ENCODE assay signal across 32 mouse cellular contexts in the genomic region with DNA sequence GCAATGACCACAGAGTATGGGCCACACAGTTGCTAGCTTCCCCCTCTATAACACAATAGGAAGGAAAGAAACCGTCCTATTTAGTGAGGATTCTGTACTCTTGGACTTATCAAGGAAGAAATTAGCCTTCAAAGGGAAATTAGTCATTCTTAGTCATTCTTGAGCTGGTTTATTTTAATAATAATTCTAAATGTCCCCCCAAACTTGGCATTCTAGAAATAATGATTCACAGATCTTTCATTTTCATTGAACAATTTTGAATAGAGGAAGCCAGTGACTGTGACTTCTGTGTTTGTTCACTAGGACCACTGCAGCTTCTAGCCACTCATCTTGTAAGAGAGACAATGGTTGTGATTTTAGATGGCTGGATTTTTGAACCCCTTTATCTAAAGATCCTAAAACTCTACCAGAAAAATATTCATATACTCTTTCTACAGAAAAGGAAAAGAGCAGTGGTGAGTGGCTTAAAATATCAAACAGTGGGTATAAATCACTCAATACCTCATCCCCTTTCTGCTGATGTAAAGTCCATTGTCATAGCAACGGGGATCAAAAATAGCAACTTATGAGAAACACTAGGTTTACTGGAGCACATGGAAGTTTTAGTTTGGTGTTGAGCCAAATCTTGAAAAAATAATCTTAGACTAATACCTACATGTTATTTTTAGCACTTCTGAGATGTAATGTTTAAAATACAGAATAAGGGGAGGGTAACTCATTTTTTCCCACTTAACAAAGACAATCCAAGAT.
DNase-seq lines count a peak whose midpoint lies in the region; ATAC-seq and TF ChIP-seq lines count a peak whose summit lies in the region.
"Had no signal": no experiment of that assay in that cellular context is flagged by ENCODE, and none has a peak within 500 bp of the region (broad histone marks: within the 10 kb centered on the region; RNA-seq: fewer than 3 reads in every experiment).

No protein-coding gene starts in this region.

- DNase-seq in embryonic facial prominence, embryonic 14.5 days (ENCODE audit: low spot score), result peak; percentile 25
- DNase-seq in embryonic facial prominence, embryonic 10.5 days (ENCODE audit: low spot score), result no peak
- no peak for DNase-seq in left cerebral cortex, adult 2 months (ENCODE audit: extremely low spot score in 1 of 2, low spot score in 2 of 2)
- DNase-seq in left cerebral cortex, adult 8-10 months (ENCODE audit: low spot score in 2 of 2), result no peak
- DNase-seq in Muller cell, postnatal 12 days (ENCODE audit: inconsistent ontology term), result peak; percentile 59
- peak; percentile 48 for DNase-seq in telencephalon, adult 2 months (ENCODE audit: low read depth, low spot score)
- DNase-seq in cerebellum, postnatal 25 days, result no peak
- DNase-seq: adrenal gland, adult 2 months; cerebellum, adult 11 months; cerebellum, adult 9-10 months; embryo, embryonic 11 days; gastrocnemius, postnatal 25 days; heart, adult 11 months; heart, postnatal 36 days; kidney, adult 2 months; layer of hippocampus, postnatal 36 days; lung, postnatal 4 days; right cerebral cortex, postnatal 4 days had no signal

- no peak for ATAC-seq in embryonic facial prominence, embryonic 14.5 days (ENCODE audit: low read depth)
- ATAC-seq: activated CD4-positive, CD25-positive, alpha-beta regulatory T cell, adult 4 months; hindbrain, postnatal 0 days; intestine, embryonic 15.5 days had no signal

- no peaks in the 10 kb centered on the region for H3K4me1 ChIP-seq in embryonic facial prominence, embryonic 14.5 days (ENCODE audit: control insufficient read depth, insufficient read depth, low read length)
- no peaks in the 10 kb centered on the region for H3K4me1 ChIP-seq in embryonic facial prominence, embryonic 10.5 days
- H3K4me1 ChIP-seq: embryonic facial prominence, embryonic 13.5 days; forebrain, embryonic 12.5 days; heart, embryonic 10.5 days; hindbrain, embryonic 12.5 days; intestine, embryonic 15.5 days; limb, embryonic 12.5 days; midbrain, embryonic 12.5 days; neural tube, embryonic 13.5 days had no signal

- H3K36me3 ChIP-seq in embryonic facial prominence, embryonic 14.5 days (ENCODE audit: control insufficient read depth, insufficient read depth, low read length), result no peaks in the 10 kb centered on the region
- no peaks in the 10 kb centered on the region for H3K36me3 ChIP-seq in embryonic facial prominence, embryonic 10.5 days (replicated peaks)
- H3K36me3 ChIP-seq: embryonic facial prominence, embryonic 13.5 days; forebrain, embryonic 12.5 days; heart, embryonic 10.5 days; heart, embryonic 15.5 days; hindbrain, embryonic 12.5 days; intestine, embryonic 15.5 days; limb, embryonic 12.5 days; midbrain, embryonic 12.5 days; neural tube, embryonic 13.5 days had no signal

- no peak overlapping the region for H3K27ac ChIP-seq in embryonic facial prominence, embryonic 14.5 days (replicated peaks; ENCODE audit: low read depth, low read length)
- H3K27ac ChIP-seq in embryonic facial prominence, embryonic 10.5 days (replicated peaks), result no peak overlapping the region
- H3K27ac ChIP-seq in left cerebral cortex, adult 2 months, result peak overlapping the region; percentile 56
- H3K27ac ChIP-seq: embryonic facial prominence, embryonic 13.5 days; forebrain, embryonic 12.5 days; heart, embryonic 10.5 days; heart, embryonic 15.5 days; hindbrain, embryonic 12.5 days; hindbrain, postnatal 0 days; intestine, embryonic 15.5 days; kidney, postnatal 0 days; limb, embryonic 12.5 days; midbrain, embryonic 12.5 days; neural tube, embryonic 13.5 days had no signal

- H3K9me3 ChIP-seq in embryonic facial prominence, embryonic 14.5 days (ENCODE audit: control insufficient read depth, low read length), result no peaks in the 10 kb centered on the region
- H3K9me3 ChIP-seq in embryonic facial prominence, embryonic 10.5 days, result no peaks in the 10 kb centered on the region
- H3K9me3 ChIP-seq: embryonic facial prominence, embryonic 13.5 days; forebrain, embryonic 12.5 days; heart, embryonic 10.5 days; heart, embryonic 15.5 days; hindbrain, embryonic 12.5 days; intestine, embryonic 15.5 days; limb, embryonic 12.5 days; megakaryocyte, embryonic 14.5 days; midbrain, embryonic 12.5 days; neural tube, embryonic 13.5 days had no signal

- H3K4me3 ChIP-seq in embryonic facial prominence, embryonic 14.5 days (ENCODE audit: low read depth, low read length), result no peak overlapping the region
- H3K4me3 ChIP-seq in embryonic facial prominence, embryonic 10.5 days, result no peak overlapping the region
- H3K4me3 ChIP-seq in left cerebral cortex, adult 2 months, result no peak overlapping the region
- H3K4me3 ChIP-seq: embryonic facial prominence, embryonic 13.5 days; forebrain, embryonic 12.5 days; heart, embryonic 10.5 days; heart, embryonic 15.5 days; hindbrain, embryonic 12.5 days; intestine, embryonic 15.5 days; limb, embryonic 12.5 days; megakaryocyte, embryonic 14.5 days; midbrain, embryonic 12.5 days; neural tube, embryonic 13.5 days had no signal

- H3K4me2 ChIP-seq in embryonic facial prominence, embryonic 14.5 days (ENCODE audit: low read depth, low read length), result no peak overlapping the region
- H3K4me2 ChIP-seq: embryonic facial prominence, embryonic 13.5 days; forebrain, embryonic 12.5 days; heart, embryonic 15.5 days; hindbrain, embryonic 12.5 days; intestine, embryonic 15.5 days; limb, embryonic 12.5 days; liver, embryonic 11.5 days; midbrain, embryonic 12.5 days; neural tube, embryonic 13.5 days had no signal

- no peak for TF ChIP-seq CTCF in left cerebral cortex, adult 2 months (IDR thresholded peaks at IDR 0.05)

- H3K27me3 ChIP-seq in embryonic facial prominence, embryonic 14.5 days (replicated peaks; ENCODE audit: control insufficient read depth, insufficient read depth, low read length), result no peaks in the 10 kb centered on the region
- no peaks in the 10 kb centered on the region for H3K27me3 ChIP-seq in embryonic facial prominence, embryonic 10.5 days (replicated peaks; ENCODE audit: low read depth, poor library complexity, severe bottlenecking)
- H3K27me3 ChIP-seq: embryonic facial prominence, embryonic 13.5 days; forebrain, embryonic 12.5 days; heart, embryonic 15.5 days; hindbrain, embryonic 12.5 days; intestine, embryonic 15.5 days; limb, embryonic 12.5 days; megakaryocyte, embryonic 14.5 days; midbrain, embryonic 12.5 days; neural tube, embryonic 13.5 days had no signal

- intact Hi-C loops in left cerebral cortex, adult 2 months (cut with DNase I), result no loop called here

- no peak overlapping the region for H3K9ac ChIP-seq in embryonic facial prominence, embryonic 14.5 days (ENCODE audit: low read depth, low read length)
- H3K9ac ChIP-seq: embryonic facial prominence, embryonic 13.5 days; forebrain, embryonic 12.5 days; heart, embryonic 15.5 days; hindbrain, embryonic 12.5 days; intestine, embryonic 15.5 days; limb, embryonic 12.5 days; midbrain, embryonic 12.5 days; neural tube, embryonic 13.5 days had no signal

- 76% methylated on average over 2 of the region's 2 CpGs for WGBS in embryonic facial prominence, embryonic 14.5 days
- 86% methylated on average over 2 of the region's 2 CpGs for WGBS in embryonic facial prominence, embryonic 10.5 days

Comparison
In these comparisons a context has a peak if more than half of its experiments do, and no peak if none do; other contexts are left out.
1. DNase-seq: peak in embryonic facial prominence, embryonic 14.5 days (single experiment), Muller cell, postnatal 12 days (single experiment) and telencephalon, adult 2 months (single experiment); none in embryonic facial prominence, embryonic 10.5 days (single experiment), left cerebral cortex, adult 2 months (0 of 2), left cerebral cortex, adult 8-10 months (0 of 2) and cerebellum, postnatal 25 days (0 of 2).